Mouse (Mus musculus) thymus, adult 18-20 months (tissue): Measurements from ENCODE around the gene Tomm6.
A peak's percentile ranks its signal among the peaks of the same experiment; 100 is the strongest.

Source experiments
- DNase-seq, 2 experiments: peaks; one replicate each; pipeline ENCODE4 v3.0.0; 2022; ENCODE audit warnings: mixed read lengths in 2 of 2

The Tomm6 gene

GRCm38 (mm10) chr17:47651953-47652352 lies 36.2 kb downstream of the Tomm6 start:
- no peak for DNase-seq

GRCm38 (mm10) chr17:47648966-47649365 lies 39.2 kb downstream of the Tomm6 start:
- no peak for DNase-seq

- peak; percentile 11 to 43 for DNase-seq
These were observed 41.5 kb downstream of the Tomm6 start for GRCm38 (mm10) chr17:47646683-47647082.

GRCm38 (mm10) chr17:47642992-47643391 lies 45.2 kb downstream of the Tomm6 start:
- no peak for DNase-seq
